Mouse (Mus musculus): ENCODE measurements around the gene Kpna6. TPM values are rescaled to one million over a fixed set of nuclear protein-coding genes. Genes with fewer than 3 reads are reported as not detected.

Kpna6 gene
- polyA plus RNA-seq (2017; shearing (Covaris generic)): 23.1 TPM

DNA sequence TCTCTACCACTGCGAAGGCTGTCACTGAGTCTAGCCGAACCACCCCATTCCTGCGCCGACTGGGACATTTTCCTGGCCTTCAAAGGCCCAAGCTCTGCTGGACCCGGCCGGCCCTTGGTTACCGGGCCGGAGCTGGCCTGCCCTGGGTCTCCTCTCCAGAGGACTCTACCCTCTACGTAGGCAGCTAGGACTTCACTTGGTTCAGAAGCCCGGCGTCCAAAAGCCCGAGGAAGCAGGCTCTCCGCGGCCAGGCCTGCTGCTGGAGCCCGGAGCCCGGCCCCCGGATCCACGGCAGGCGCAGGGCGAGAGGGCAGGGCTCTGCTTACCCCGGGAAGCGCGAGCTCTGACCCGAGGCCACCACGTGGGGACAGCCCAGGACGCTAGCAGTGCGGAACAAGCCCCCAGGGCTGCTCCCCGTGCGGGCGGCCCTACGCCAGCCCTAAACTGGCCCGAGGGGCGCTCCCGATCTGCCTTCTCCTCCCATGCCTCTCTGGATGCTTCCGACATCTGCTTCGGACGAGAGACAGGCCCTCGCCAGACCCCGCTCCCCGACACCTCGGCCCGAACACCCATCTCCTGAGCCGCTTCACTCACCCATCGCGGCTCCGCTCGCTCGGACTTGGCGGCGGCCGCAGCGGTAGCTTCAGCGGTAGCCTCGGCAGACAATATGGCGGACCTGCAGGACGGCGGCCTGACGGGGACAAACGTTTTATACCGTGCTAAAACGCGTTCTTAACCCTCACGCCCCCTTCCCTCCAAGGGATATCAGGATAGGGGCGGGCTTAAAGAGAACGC lies at the start of gene Kpna6:
Gene Kpna6 (minus strand): TSS at position 685 of the 795 bp plus-strand sequence.

DNA sequence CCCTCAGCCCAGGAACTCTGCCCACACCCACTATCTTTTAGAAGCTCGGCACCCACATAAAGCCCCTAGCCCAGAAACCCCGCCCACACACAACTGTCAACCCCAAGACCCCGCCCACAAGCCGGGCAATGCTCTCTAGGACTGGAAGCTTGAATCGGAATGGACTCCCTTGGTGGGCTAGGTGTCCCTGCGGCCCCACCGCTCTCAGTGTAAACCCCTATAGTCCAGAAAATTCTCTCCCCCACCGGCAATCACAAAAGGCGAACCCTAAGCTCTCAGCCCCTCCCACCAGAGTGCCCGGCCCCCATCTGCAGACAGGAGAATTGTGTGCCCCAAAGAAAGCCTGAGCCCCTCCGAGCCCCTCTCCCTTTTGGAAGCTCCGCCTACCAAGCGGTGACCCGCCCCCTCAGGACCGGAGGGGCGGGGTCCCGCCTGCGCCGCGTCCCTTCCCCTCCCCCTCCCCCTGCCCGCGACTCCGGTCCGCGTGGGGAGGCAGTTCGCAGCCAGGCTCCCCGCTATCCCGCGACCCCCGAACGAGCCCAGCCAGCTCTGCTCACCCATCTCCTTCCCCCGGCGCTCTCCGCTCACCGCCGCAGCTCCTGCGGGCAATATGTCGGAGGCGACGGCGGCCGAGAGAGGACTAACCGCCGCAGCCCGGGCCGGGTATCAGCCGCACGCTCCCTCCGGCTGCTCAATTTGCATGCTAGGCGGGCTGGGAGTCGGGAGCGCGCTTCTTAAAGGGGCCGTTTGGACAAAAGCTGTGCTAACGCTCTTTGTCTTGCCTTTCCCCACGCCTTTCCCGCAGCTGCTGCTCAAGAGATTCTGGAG lies 23.8 kb upstream of the Kpna6 start, which contains the start of gene Tmem39b:
Gene Tmem39b (minus strand): TSS at position 681 of the 828 bp plus-strand sequence.

DNA sequence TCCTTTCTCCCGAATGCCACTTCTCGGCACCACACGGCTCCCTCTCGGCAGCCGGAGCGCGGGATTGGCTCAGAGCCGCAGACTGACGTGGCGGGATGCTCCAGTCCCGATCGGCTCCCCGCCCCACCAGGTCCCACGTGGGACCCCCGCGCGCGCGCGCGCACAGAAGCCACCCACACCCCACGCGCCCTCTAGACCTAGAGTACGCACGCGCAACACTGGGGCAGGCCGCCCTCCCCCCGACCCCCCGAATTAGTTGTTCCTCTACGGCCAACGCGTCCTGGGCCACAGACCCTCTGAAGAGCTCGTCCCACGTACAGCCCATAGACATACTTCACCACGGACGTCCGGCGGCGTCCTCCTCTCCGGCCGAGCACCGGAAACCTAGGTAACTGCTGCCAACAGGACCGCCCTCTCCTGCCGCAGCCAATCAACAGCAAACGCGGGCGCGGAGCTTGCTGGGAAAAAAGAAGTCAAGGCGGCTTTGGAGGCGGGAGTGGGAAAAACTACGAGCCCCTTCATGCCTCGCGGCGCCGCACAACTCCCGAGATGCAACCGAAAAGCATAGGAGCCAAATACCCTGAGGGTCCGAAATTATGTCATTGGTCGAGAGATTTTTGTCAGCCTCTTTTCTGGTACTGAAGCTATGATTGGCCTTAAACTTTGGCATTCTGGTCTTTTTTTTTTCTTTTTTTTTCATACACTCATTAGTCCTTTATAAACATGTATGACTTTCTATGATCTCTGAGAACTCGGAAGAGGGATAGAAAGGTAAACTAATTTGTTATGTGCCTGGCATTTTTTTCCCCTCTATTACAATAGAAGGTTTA lies 31.7 kb downstream of the Kpna6 start, which contains the start of gene Txlna:
Gene Txlna (minus strand): TSS at position 428 of the 830 bp plus-strand sequence.

DNA sequence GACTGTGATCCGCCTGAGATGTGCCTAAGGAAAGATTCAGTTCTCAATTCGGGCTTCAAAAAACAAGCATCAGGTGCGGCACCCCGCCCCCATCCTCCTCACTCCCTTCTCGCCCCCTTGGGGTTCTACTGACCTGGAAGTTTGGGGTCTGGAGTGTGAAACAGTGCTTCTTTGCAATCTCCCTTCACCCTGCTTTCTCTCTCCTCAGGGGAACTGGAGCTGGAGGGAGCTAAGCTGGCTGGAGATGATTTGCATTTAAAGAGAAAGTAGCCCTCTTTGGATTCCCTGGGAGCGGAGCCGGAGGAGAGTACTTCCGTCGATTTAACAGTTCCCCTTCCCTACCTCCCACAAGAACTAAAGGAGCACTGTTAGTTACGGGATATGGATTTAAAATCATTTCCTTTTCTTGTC lies 48.9 kb downstream of the Kpna6 start, which contains the start of gene Ccdc28b:
Gene Ccdc28b (minus strand): TSS at position 267 of the 411 bp plus-strand sequence.

DNA sequence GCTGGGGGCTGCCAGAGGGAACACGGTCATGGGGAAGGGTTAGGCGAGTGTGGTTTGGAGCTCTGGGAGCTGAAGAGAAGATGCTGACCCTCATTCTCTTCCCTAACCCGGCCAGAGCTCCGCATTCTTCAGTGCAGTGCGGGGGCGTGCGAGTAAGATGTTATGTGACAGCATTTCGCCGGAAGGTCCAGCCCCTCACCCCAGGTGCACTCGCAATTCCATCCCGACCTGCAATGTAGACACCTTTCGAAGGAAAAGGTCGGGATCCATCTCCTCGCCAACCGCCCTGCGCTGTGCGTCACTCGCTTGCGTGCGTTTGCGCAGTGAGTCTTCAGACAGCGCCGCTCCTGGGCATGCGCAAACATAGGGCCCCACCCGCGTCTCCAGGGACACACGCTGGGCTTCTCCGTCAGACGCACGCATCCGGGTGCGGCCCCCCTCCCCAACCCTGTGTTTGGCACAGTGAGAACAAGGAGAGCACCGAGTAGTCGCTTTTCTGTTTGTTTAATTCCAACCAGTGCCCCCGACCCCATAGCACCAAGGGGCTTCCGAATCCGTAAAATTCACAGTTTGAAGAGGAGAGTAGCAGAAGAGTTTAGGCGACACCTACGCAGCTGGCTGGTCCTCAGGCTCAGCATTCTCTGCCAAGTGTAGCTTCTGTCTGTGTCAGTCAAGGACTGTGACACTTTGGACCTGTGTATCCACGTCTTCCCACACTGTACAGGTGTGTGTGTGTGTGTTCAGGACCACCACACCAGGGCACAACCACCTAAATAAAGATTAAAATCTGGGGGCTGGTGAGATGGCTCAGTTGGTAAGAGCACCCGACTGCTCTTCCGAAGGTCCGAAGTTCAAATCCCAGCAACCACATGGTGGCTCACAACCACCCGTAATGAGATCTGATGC lies 53.5 kb downstream of the Kpna6 start, which contains the start of gene Iqcc:
Gene Iqcc (minus strand): TSS at position 314 of the 906 bp plus-strand sequence.

DNA sequence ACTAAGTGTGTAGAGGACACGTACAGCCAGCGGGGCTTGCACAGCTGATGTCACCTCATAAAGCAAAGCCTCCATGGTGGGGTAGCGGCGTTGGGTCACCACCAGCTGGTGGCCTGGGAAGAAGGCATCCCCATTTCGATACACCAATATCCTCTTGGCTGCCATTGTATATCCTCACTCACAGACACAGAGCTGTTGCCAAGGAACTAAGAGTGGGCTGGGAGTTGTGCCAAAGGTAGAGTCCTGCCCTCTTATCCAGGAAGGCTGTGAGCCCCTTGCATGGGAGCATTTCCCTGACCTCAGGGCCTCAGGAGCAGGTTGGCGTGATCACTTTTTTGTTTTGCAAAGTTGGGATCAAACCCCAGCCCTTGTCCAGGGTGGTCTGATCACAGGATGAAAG lies 58.5 kb downstream of the Kpna6 start, which contains the start of gene Dcdc2b:
Gene Dcdc2b (minus strand): TSS at position 165 of the 400 bp plus-strand sequence.

DNA sequence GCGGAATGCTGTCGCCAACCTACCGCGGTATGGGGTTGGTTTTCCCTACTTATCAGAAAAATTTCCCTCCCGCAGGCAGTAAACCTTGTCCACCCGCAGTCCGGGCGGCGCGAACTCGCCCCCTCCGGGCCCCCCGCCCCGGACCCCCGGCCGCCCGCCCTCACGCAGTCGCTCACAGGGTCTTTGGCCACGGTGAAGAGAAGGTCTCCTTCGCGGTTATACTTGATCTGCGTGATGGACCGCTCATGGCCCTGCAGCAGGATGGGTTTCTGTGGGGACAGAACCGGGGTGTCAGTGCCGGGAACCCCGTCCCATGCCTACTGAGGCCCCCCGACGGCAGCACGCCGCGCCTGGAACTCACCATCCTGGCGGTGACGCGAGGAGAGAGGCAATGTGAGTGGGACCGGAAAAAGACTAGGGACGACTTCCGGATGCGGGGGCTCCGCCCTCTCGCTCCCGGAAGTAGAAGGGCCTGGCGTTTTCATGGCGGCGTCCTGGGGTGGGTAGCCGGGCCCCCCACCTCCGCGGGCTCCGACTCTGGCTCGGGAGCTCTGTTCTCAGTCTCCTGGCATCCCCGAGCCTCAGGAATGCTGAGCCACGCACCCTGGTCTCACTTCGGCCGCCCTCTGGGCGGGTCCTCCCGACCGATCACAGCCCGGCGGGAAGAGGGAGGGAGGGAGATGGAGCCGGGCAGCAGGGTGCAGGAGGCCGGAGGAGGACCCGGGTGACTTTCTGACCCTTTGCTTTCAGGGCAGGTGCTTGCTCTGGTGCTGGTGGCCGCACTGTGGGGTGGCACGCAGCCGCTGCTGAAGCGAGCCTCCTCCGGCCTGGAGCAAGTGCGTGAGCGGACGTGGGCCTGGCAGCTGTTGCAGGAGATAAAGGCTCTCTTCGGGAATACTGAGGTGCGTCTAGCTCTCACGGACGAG lies 72.1 kb downstream of the Kpna6 start, which contains the start of the genes Eif3i and Tmem234:
Gene Eif3i (minus strand): TSS at position 416 of the 926 bp plus-strand sequence.
Gene Tmem234 (plus strand): TSS at position 436 of the 926 bp plus-strand sequence.

Other genes with a start within 250 kb of the Kpna6 start
- gene Zbtb8b, start 231.9 kb downstream of the Kpna6 start, polyA plus RNA-seq (2017; shearing (Covaris generic)): not detected
- 77.9 TPM for gene Bsdc1, start 211.2 kb downstream of the Kpna6 start, polyA plus RNA-seq (2017; shearing (Covaris generic))
- not detected for gene Tssk3, start 181.7 kb downstream of the Kpna6 start, polyA plus RNA-seq (2017; shearing (Covaris generic))
- not detected for gene Fam229a, start 181.6 kb downstream of the Kpna6 start, polyA plus RNA-seq (2017; shearing (Covaris generic))
- gene Marcksl1, start 159.2 kb downstream of the Kpna6 start, polyA plus RNA-seq (2017; shearing (Covaris generic)): 56.0 TPM
- 158 TPM for gene Hdac1, start 130.1 kb downstream of the Kpna6 start, polyA plus RNA-seq (2017; shearing (Covaris generic))
- gene Lck, start 99.1 kb downstream of the Kpna6 start, polyA plus RNA-seq (2017; shearing (Covaris generic)): 1,252 TPM
- not detected for gene Fam167b, start 94.2 kb downstream of the Kpna6 start, polyA plus RNA-seq (2017; shearing (Covaris generic))
- gene Eif3i, start 72.1 kb downstream of the Kpna6 start, polyA plus RNA-seq (2017; shearing (Covaris generic)): 172 TPM
- 166 TPM for gene Tmem234, start 72.1 kb downstream of the Kpna6 start, polyA plus RNA-seq (2017; shearing (Covaris generic))
- 3.4 TPM for gene Dcdc2b, start 58.5 kb downstream of the Kpna6 start, polyA plus RNA-seq (2017; shearing (Covaris generic))
- gene Iqcc, start 53.7 kb downstream of the Kpna6 start, polyA plus RNA-seq (2017; shearing (Covaris generic)): 15.5 TPM
- gene Ccdc28b, start 48.8 kb downstream of the Kpna6 start, polyA plus RNA-seq (2017; shearing (Covaris generic)): 24.3 TPM
- gene Txlna, start 31.7 kb downstream of the Kpna6 start, polyA plus RNA-seq (2017; shearing (Covaris generic)): 52.7 TPM
- 20.7 TPM for gene Tmem39b, start 24.1 kb upstream of the Kpna6 start, polyA plus RNA-seq (2017; shearing (Covaris generic))
- 152 TPM for gene Khdrbs1, start 69.5 kb upstream of the Kpna6 start, polyA plus RNA-seq (2017; shearing (Covaris generic))
- 663 TPM for gene Ptp4a2, start 138.5 kb upstream of the Kpna6 start, polyA plus RNA-seq (2017; shearing (Covaris generic))

Measured in effector memory CD4-positive, alpha-beta T cell, adult 5 months (primary cell).